Mouse (Mus musculus) thymus, postnatal 0 days (tissue): ENCODE results near the gene Ndn. TPM values are rescaled to one million over a fixed set of nuclear protein-coding genes. Genes with fewer than 3 reads are reported as not detected.

ENCODE experiments used
- polyA plus RNA-seq: library from polyadenylated mRNA; unstranded; fragments of >200 nt; fragmentation: Nextera tagmentation; extraction: Ambion mirVana; gene quantifications from 2 replicates; pipeline ENCODE4 v1.2.1, GENCODE M21; 2015

Gene Ndn
- polyA plus RNA-seq, 1 experiment from 2014 or later, result 8.8 TPM

Other genes with a start within 250 kb of the Ndn start
- gene Magel2, start 30.4 kb downstream of the Ndn start, polyA plus RNA-seq, result 0.09 and 0.23 TPM in 2 replicates
- gene Mkrn3, start 73.6 kb downstream of the Ndn start, polyA plus RNA-seq, result 0.98 and 1.1 TPM in 2 replicates
- 2.7 and 3.0 TPM in 2 replicates for gene Peg12, start 117.9 kb downstream of the Ndn start, polyA plus RNA-seq